Mouse (Mus musculus): Measurements from ENCODE around the gene Pknox2. TPM values are rescaled to one million over a fixed set of nuclear protein-coding genes. Genes with fewer than 3 reads are reported as not detected.

The Pknox2 gene
- polyA plus RNA-seq, 1 experiment from 2014 or later = 33.4 TPM

DNA sequence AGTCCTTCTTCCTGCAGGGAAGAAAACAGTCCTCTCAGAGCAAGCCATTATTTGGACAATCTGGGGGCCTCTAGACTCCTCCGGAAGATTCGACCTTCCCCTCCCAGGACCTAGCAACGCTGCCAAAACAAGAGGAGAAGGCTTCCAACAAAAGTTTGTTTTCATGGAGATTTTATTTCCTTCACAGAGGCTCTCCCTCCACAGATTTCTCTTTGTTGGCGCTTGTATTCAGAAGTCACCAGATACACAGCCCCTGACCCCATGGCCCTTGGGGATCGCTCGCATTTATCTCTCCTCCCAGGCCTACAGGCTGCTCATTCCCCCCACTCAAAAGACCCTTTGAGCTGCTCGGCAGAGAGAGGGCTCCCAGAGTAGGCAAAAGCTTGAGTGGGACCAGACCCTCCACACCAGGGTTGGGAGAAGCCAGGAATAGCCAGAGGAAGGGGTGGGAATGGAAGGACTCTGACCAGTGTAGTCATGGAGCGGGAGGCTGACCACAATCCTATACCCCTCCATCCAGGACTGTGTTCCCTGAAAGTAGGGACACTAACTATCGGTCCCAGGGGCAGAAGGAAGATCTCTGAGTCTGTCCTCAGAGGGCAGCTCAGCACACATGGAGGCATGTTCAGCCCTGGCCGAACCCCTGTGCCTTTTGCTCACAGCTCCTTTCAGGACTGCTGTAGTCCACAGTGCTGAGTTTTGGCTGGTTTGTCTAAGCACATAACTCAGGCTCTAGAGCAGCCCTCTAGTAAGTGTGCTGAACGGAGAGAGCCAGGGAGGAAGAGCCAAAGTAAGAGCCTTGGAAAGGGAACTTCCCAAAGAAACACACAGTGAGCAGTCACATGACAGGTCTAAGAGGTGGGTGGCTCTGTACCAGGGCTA, 45.9 kb downstream of the Pknox2 start:
- H3K4me3 ChIP-seq (ENCODE audit: low read depth, low read length) = no peak overlapping the region
- ATAC-seq (ENCODE audit: low read depth) = no peak; the same call in 1 of the 2 replicates
- peaks cover 14% of the 10 kb centered on the region; the same call in 1 of the 2 replicates for H3K4me1 ChIP-seq (ENCODE audit: control insufficient read depth, insufficient read depth, low read length)
- H3K9me3 ChIP-seq (ENCODE audit: control insufficient read depth, low read length) = no peaks in the 10 kb centered on the region
- WGBS = 24% methylated on average over 11 of the region's 11 CpGs
- no peaks in the 10 kb centered on the region for H3K36me3 ChIP-seq (ENCODE audit: control insufficient read depth, insufficient read depth, low read length)
- no peak overlapping the region for H3K9ac ChIP-seq (replicated peaks; ENCODE audit: low read depth, low read length)
- no peak overlapping the region for H3K4me2 ChIP-seq (ENCODE audit: low read depth, low read length)
- peak overlapping the region; percentile 36; the same call in 1 of the 2 replicates for H3K27ac ChIP-seq (ENCODE audit: low read depth, low read length)
- H3K27me3 ChIP-seq (ENCODE audit: control insufficient read depth, insufficient read depth, low read length) = no peaks in the 10 kb centered on the region

DNA sequence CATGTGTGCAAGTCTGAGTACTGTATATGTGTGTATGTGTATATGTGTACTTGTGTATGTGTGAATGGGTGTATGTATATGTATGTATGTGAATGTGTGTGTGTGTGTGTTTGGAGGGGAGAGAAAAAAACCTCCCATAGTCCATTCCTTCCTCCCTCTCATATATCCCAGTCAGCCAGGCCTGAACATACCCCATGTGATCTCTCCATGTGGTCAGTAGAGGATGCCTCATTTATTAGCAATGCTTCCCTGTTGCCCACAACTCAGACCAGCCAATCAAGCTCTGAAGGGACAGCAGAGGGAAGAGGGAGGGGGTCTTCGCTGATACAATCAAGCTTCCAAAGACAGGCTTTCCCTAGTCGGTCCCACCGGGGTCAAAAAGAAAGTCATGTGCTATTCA, 47.6 kb downstream of the Pknox2 start:
- no peaks in the 10 kb centered on the region for H3K27me3 ChIP-seq (ENCODE audit: control insufficient read depth, insufficient read depth, low read length)
- no peaks in the 10 kb centered on the region for H3K36me3 ChIP-seq (ENCODE audit: control insufficient read depth, insufficient read depth, low read length)
- no peak overlapping the region for H3K4me3 ChIP-seq (ENCODE audit: low read depth, low read length)
- no peak overlapping the region for H3K4me2 ChIP-seq (ENCODE audit: low read depth, low read length)
- H3K9me3 ChIP-seq (ENCODE audit: control insufficient read depth, low read length) = no peaks in the 10 kb centered on the region
- 44% methylated on average over 3 of the region's 3 CpGs for WGBS
- H3K27ac ChIP-seq (ENCODE audit: low read depth, low read length) = no peak overlapping the region
- H3K4me1 ChIP-seq (ENCODE audit: control insufficient read depth, insufficient read depth, low read length) = peaks cover 28% of the 10 kb centered on the region
- no peak overlapping the region for H3K9ac ChIP-seq (replicated peaks; ENCODE audit: low read depth, low read length)
- ATAC-seq (ENCODE audit: low read depth) = no peak

DNA sequence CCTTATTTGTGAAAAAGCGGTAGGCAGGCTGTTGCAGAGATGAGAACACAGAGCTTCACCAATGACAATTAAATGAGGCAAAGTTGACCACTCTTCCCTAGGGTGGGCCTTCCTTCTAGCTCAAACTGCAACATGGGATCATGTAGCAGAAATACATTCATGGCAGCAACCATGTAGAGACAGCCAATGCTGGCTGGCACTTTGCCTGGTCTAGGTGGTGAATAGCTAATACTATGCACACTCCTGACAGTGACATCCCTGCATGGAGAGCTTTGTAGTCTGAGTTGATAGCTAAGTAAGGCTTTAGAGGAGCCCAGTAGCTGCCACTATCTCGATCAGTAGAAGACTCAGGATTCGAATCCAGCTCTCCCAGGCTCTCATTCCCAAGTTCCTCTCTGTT, 48.6 kb downstream of the Pknox2 start:
- H3K4me1 ChIP-seq (ENCODE audit: control insufficient read depth, insufficient read depth, low read length) = peaks cover 33% of the 10 kb centered on the region
- no peak overlapping the region for H3K4me2 ChIP-seq (ENCODE audit: low read depth, low read length)
- no peaks in the 10 kb centered on the region for H3K36me3 ChIP-seq (ENCODE audit: control insufficient read depth, insufficient read depth, low read length)
- no peaks in the 10 kb centered on the region for H3K27me3 ChIP-seq (ENCODE audit: control insufficient read depth, insufficient read depth, low read length)
- no peak overlapping the region for H3K4me3 ChIP-seq (ENCODE audit: low read depth, low read length)
- H3K9me3 ChIP-seq (ENCODE audit: control insufficient read depth, low read length) = no peaks in the 10 kb centered on the region
- H3K9ac ChIP-seq (replicated peaks; ENCODE audit: low read depth, low read length) = no peak overlapping the region
- no peak overlapping the region for H3K27ac ChIP-seq (ENCODE audit: low read depth, low read length)
- ATAC-seq (ENCODE audit: low read depth) = no peak
- 92% methylated on average over 3 of the region's 3 CpGs for WGBS

DNA sequence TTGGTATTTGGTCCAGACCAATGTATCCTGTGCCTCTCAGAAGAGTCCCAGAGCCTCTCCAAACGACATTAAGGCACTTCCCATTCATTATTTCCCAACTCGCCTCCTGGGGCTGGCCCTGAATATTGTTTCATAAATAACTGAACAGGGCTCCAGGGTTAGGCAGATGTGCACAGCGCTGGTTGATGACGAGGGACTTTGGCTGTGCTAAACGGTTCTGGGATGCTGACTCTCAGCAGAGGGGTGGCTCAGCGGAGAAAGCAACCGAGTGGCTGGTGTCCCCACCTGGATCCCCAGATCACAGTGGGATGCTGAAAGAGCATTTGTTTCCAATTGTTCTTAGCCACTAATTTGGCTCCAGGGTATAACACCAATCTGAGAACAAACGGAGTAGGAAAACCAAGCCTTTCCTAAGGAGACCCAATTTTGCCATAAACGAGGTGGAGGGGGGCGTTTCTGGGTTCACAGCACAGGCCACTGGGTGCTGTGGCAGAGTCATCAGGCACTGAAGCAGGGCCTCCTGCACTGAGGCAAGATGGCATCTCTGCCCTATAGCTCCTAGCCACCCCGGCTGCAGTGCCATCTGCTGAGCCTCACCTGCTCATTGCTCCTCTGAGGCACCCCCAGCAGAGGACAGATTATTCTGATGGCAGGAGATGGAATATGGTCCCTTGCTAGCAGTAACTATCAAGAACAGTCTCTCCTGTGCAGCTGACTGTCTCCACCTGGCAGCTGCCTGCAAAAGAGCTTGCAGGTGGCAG, 52.8 kb downstream of the Pknox2 start:
- no peaks in the 10 kb centered on the region for H3K27me3 ChIP-seq (ENCODE audit: control insufficient read depth, insufficient read depth, low read length)
- H3K27ac ChIP-seq (ENCODE audit: low read depth, low read length) = peak overlapping the region; percentile 41
- H3K36me3 ChIP-seq (ENCODE audit: control insufficient read depth, insufficient read depth, low read length) = no peaks in the 10 kb centered on the region
- WGBS = 14% methylated on average over 11 of the region's 11 CpGs
- no peak overlapping the region; the same call in 1 of the 2 replicates for H3K9ac ChIP-seq (replicated peaks; ENCODE audit: low read depth, low read length)
- no peak overlapping the region for H3K4me3 ChIP-seq (ENCODE audit: low read depth, low read length)
- H3K9me3 ChIP-seq (ENCODE audit: control insufficient read depth, low read length) = no peaks in the 10 kb centered on the region
- no peak overlapping the region for H3K4me2 ChIP-seq (ENCODE audit: low read depth, low read length)
- ATAC-seq (ENCODE audit: low read depth) = peak; percentile 50
- peaks cover 39% of the 10 kb centered on the region for H3K4me1 ChIP-seq (ENCODE audit: control insufficient read depth, insufficient read depth, low read length)

DNA sequence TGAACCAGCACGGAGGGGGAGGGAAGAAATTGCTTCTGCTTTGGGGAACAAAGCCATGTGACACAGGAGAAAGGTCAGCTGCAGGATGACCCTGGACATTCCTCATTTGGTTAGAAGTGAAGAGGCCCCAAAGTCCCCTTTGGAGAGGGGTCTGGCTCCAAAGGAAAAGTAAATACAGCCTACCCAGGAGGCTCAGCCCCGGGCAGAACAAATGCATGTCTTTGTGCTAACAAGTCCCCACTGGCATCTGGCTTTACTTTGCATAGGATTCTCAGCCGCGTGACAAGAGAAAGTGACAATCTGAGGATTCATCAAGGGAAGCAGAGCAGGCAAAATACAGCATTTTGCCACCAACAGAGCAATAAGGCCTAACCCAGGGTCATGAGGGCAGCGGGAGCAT, 54.1 kb downstream of the Pknox2 start:
- 3% methylated on average over 5 of the region's 5 CpGs for WGBS
- H3K27ac ChIP-seq (ENCODE audit: low read depth, low read length) = peak overlapping the region; percentile 30; the same call in 1 of the 2 replicates

DNA sequence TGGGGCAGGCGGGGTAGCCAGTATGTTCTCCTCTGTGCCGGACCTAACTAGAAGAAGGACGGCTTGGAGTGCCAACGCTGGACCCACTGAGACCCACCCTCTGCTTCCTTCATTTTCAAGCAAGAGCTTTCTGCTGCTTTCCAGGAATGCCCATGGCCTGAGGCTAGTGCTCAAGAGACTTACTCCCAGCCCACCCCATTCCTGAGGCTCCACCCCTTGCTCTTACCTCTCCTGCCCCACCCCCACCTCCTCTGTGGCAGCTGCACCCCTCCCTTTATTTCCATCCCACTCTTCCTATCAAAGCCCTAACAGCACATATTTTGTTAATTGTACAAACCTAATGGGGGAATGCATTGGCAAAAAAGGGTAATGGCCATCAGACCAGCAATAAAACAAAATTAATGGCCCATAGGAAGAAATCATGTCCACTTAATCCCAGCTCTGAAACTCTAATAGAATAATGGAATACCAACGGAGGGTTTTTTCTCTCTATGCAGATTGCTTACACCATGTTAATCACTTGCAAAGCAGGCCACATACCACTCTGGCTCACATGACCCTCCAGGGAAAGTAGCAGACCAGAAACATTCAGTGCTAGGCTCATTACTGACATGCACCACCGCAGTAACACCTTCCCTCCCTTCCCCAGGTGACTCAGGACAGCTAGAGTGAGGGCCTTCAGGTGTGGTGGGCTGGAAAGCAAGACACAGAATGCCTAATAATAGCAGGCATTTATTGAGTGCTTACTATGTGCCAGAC, 57.1 kb downstream of the Pknox2 start:
- Histone ChIP-seq H3K4me1 (ENCODE audit: control insufficient read depth, insufficient read depth, low read length) (peaks cover 30% of the 10 kb centered on the region), H3K4me2 (ENCODE audit: low read depth, low read length) (no peak overlapping the region), H3K36me3 (ENCODE audit: control insufficient read depth, insufficient read depth, low read length) (no peaks in the 10 kb centered on the region), H3K27ac (ENCODE audit: low read depth, low read length) (peak overlapping the region; percentile 63), H3K9ac (replicated peaks; ENCODE audit: low read depth, low read length) (no peak overlapping the region), H3K4me3 (ENCODE audit: low read depth, low read length) (no peak overlapping the region), H3K9me3 (ENCODE audit: control insufficient read depth, low read length) (no peaks in the 10 kb centered on the region), H3K27me3 (ENCODE audit: control insufficient read depth, insufficient read depth, low read length) (no peaks in the 10 kb centered on the region)
- peak; percentile 70; the same call in 1 of the 2 replicates for ATAC-seq (ENCODE audit: low read depth)
- WGBS = 20% methylated on average over 6 of the region's 6 CpGs

More for the DNA sequence above, 54.1 kb downstream of the Pknox2 start:
- H3K9me3 ChIP-seq (ENCODE audit: control insufficient read depth, low read length) = no peaks in the 10 kb centered on the region
- H3K4me3 ChIP-seq (ENCODE audit: low read depth, low read length) = no peak overlapping the region
- no peak overlapping the region for H3K9ac ChIP-seq (replicated peaks; ENCODE audit: low read depth, low read length)
- no peak for ATAC-seq (ENCODE audit: low read depth)
- H3K4me1 ChIP-seq (ENCODE audit: control insufficient read depth, insufficient read depth, low read length) = peaks cover 40% of the 10 kb centered on the region
- no peak overlapping the region for H3K4me2 ChIP-seq (ENCODE audit: low read depth, low read length)
- no peaks in the 10 kb centered on the region for H3K36me3 ChIP-seq (ENCODE audit: control insufficient read depth, insufficient read depth, low read length)
- H3K27me3 ChIP-seq (ENCODE audit: control insufficient read depth, insufficient read depth, low read length) = no peaks in the 10 kb centered on the region

DNA sequence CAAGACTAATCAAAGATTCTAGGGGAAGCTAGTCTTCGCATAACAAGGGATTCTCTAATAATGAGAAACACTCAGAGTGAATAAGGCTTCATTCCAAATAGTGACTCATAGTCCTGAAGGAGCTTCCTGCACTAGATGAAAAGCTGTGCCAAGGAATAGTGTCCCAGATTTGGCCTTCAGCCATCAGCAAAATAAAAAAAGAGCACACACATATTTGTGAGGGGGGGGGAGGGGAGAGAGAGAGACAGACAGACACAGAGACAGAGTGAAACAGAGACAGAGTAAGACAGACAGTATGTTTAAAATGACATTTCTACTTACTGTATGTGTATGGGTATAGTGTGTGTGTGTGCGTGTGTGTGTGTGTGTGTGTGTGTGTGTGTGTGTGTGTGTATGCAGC, 61.8 kb downstream of the Pknox2 start:
- WGBS = 57% methylated on average over 2 of the region's 2 CpGs
- Histone ChIP-seq H3K4me1 (ENCODE audit: control insufficient read depth, insufficient read depth, low read length) (peaks cover 10% of the 10 kb centered on the region), H3K9me3 (ENCODE audit: control insufficient read depth, low read length) (no peaks in the 10 kb centered on the region), H3K36me3 (ENCODE audit: control insufficient read depth, insufficient read depth, low read length) (no peaks in the 10 kb centered on the region), H3K9ac (replicated peaks; ENCODE audit: low read depth, low read length) (no peak overlapping the region), H3K4me3 (ENCODE audit: low read depth, low read length) (no peak overlapping the region), H3K4me2 (ENCODE audit: low read depth, low read length) (no peak overlapping the region), H3K27me3 (ENCODE audit: control insufficient read depth, insufficient read depth, low read length) (no peaks in the 10 kb centered on the region), H3K27ac (ENCODE audit: low read depth, low read length) (0 out of 2 replicates have a peak overlapping the region, but pooled peaks have one; percentile 22)
- no peak for ATAC-seq (ENCODE audit: low read depth)

DNA sequence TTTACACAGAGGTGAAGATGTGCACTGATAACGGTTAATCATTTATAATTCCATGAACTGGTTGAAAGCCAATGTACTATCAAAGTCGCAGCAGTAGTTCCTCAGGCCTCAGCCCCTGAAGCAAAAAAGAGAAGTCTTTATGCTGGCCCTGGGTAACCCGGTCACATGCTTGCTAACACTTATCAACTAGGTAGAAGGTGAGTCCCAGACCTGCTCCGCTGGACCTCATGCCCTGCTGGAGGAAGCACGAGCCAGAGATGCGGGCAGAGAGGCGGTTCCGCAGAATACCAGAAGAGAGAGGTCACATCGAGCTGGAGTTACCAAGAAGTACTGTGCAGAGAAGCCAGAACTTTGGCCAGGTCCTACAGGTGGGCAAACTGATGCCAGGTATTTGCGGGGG, 65.0 kb downstream of the Pknox2 start:
- Histone ChIP-seq H3K4me3 (ENCODE audit: low read depth, low read length) (no peak overlapping the region), H3K4me1 (ENCODE audit: control insufficient read depth, insufficient read depth, low read length) (peaks cover 5% of the 10 kb centered on the region; the same call in 1 of the 2 replicates), H3K9me3 (ENCODE audit: control insufficient read depth, low read length) (no peaks in the 10 kb centered on the region), H3K4me2 (ENCODE audit: low read depth, low read length) (no peak overlapping the region), H3K27ac (ENCODE audit: low read depth, low read length) (no peak overlapping the region), H3K27me3 (ENCODE audit: control insufficient read depth, insufficient read depth, low read length) (no peaks in the 10 kb centered on the region), H3K36me3 (ENCODE audit: control insufficient read depth, insufficient read depth, low read length) (no peaks in the 10 kb centered on the region), H3K9ac (replicated peaks; ENCODE audit: low read depth, low read length) (no peak overlapping the region)
- ATAC-seq (ENCODE audit: low read depth) = no peak
- 86% methylated on average over 10 of the region's 10 CpGs for WGBS

All from neural tube, embryonic 14.5 days (tissue).